Mouse (Mus musculus) embryonic stem cell, embryonic (primary cell): ENCODE measurements around the gene Ttyh3.

ENCODE experiments used
- CTCF ChIA-PET, 4 experiments: fragments of 300-600 bp in 2 of 4; fragments of 350-600 bp in 2 of 4; sonication (Branson Sonifier 250); formaldehyde crosslinking; loops; one replicate each; lab custom pipeline; 2022; ENCODE audit warnings: inconsistent platforms in 2 of 4; lab: Charles Lee
- POLR2A ChIA-PET, 4 experiments: fragments of 300-600 bp in 2 of 4; fragments of 350-600 bp in 2 of 4; sonication (Branson Sonifier 250); formaldehyde crosslinking; loops; one replicate each; lab custom pipeline; 2022; ENCODE audit warnings: antibody characterized with exemption in 4 of 4, inconsistent platforms in 1 of 4; lab: Charles Lee

Gene Ttyh3

GRCm38 (mm10) chr5:140648519-140649100, at the start of gene Ttyh3:
Ttyh3 (minus strand) TSS chr5:140649031.
- POLR2A ChIA-PET: interaction anchor here (0.6 to 2.3 kb wide), 22 partner anchors 9 to 474 kb away, joined by 3 to 14 read pairs (median 4); partner anchors contain the start of genes Brat1 (in 2 of the 4), Eif3b (in 2 of the 4), Chst12 (in 1 of the 4) and Iqce (in 1 of the 4)
- CTCF ChIA-PET: interaction anchor here in 3 of 4 experiments (0.6 to 2.4 kb wide), 10 partner anchors 12 to 152 kb away, joined by 3 to 8 read pairs (median 3); no protein-coding TSS in a partner anchor

- POLR2A ChIA-PET: interaction anchor here in 2 of 4 experiments (0.9 to 1.4 kb wide), 2 partner anchors 9 to 48 kb away, joined by 3 to 5 read pairs; partner anchors contain the start of gene Brat1 (in 1 of the 2)
- CTCF ChIA-PET: interaction anchor here in 1 of 4 experiments (0.6 kb wide), 2 partner anchors 36 to 161 kb away, joined by 3 to 7 read pairs; no protein-coding TSS in a partner anchor
These were observed 47.2 kb upstream of the Ttyh3 start for GRCm38 (mm10) chr5:140695987-140696386.

- POLR2A ChIA-PET: interaction anchor here in 2 of 4 experiments (0.7 to 1.5 kb wide), 5 partner anchors 13 to 40 kb away, joined by 3 to 4 read pairs (median 3); partner anchors contain the start of genes Brat1 (in 1 of the 2) and Ttyh3 (in 1 of the 2)
- CTCF ChIA-PET: interaction anchor here in 2 of 4 experiments (0.7 to 1.3 kb wide), 3 partner anchors 24 to 149 kb away, joined by 3 read pairs; no protein-coding TSS in a partner anchor
These were observed 39.6 kb upstream of the Ttyh3 start for GRCm38 (mm10) chr5:140688434-140688833.

GRCm38 (mm10) chr5:140684343-140685148, 35.7 kb upstream of the Ttyh3 start:
- CTCF ChIA-PET: interaction anchor here in 3 of 4 experiments (0.6 to 1.2 kb wide), 5 partner anchors 9 to 1468 kb away, joined by 3 to 10 read pairs (median 3); partner anchors contain the start of gene Brat1 (in 1 of the 3)
- POLR2A ChIA-PET: interaction anchor here in 2 of 4 experiments (1.0 to 1.2 kb wide), 2 partner anchors 17 kb away, joined by 3 read pairs; partner anchors contain the start of gene Iqce (in 1 of the 2)

- POLR2A ChIA-PET: interaction anchor here in 2 of 4 experiments (0.9 to 1.2 kb wide), 4 partner anchors 12 to 23 kb away, joined by 3 to 8 read pairs (median 4); partner anchors contain the start of gene Brat1 (in 1 of the 2)
- CTCF ChIA-PET: interaction anchor here in 2 of 4 experiments (0.6 to 1.2 kb wide), 5 partner anchors 15 to 380 kb away, joined by 3 to 4 read pairs (median 3); no protein-coding TSS in a partner anchor
These were observed 33.3 kb upstream of the Ttyh3 start for GRCm38 (mm10) chr5:140682113-140682512.

- CTCF ChIA-PET: interaction anchor here in 1 of 4 experiments (1.1 to 1.2 kb wide), 2 partner anchors 10 to 17 kb away, joined by 3 to 7 read pairs; no protein-coding TSS in a partner anchor
- POLR2A ChIA-PET: interaction anchor here in 2 of 4 experiments (0.7 to 1.1 kb wide), 3 partner anchors 10 to 1460 kb away, joined by 3 read pairs; no protein-coding TSS in a partner anchor
These were observed 32.1 kb upstream of the Ttyh3 start for GRCm38 (mm10) chr5:140680950-140681349.

GRCm38 (mm10) chr5:140680051-140680450, 31.2 kb upstream of the Ttyh3 start:
- ChIA-PET CTCF (interaction anchor here in 2 of 4 experiments (0.6 to 1.2 kb wide), 3 partner anchors 10 to 111 kb away, joined by 3 to 7 read pairs (median 3); no protein-coding TSS in a partner anchor), POLR2A (interaction anchor here in 2 of 4 experiments (0.8 to 1.1 kb wide), 3 partner anchors 13 to 1459 kb away, joined by 3 read pairs; no protein-coding TSS in a partner anchor)

- CTCF ChIA-PET: no interaction called here
- POLR2A ChIA-PET: no interaction called here
These were observed 28.3 kb upstream of the Ttyh3 start for GRCm38 (mm10) chr5:140677137-140677536.

- ChIA-PET CTCF (interaction anchor here in 1 of 4 experiments (1.8 kb wide), 1 partner anchor 12 kb away, joined by 5 read pairs; no protein-coding TSS in a partner anchor), POLR2A (no interaction called here)
These were observed 26.8 kb upstream of the Ttyh3 start for GRCm38 (mm10) chr5:140675640-140676039.

- CTCF ChIA-PET: interaction anchor here in 1 of 4 experiments (1.8 kb wide), 1 partner anchor 11 kb away, joined by 5 read pairs; no protein-coding TSS in a partner anchor
- POLR2A ChIA-PET: interaction anchor here in 1 of 4 experiments (1.0 kb wide), 1 partner anchor 13 kb away, joined by 3 read pairs; no protein-coding TSS in a partner anchor
These were observed 26.2 kb upstream of the Ttyh3 start for GRCm38 (mm10) chr5:140675079-140675478.

GRCm38 (mm10) chr5:140674036-140674435, 25.2 kb upstream of the Ttyh3 start:
- ChIA-PET POLR2A (no interaction called here), CTCF (interaction anchor here in 1 of 4 experiments (1.8 kb wide), 1 partner anchor 10 kb away, joined by 5 read pairs; no protein-coding TSS in a partner anchor)

- ChIA-PET CTCF (interaction anchor here in 2 of 4 experiments (0.7 to 1.2 kb wide), 2 partner anchors 77 to 833 kb away, joined by 3 to 8 read pairs; no protein-coding TSS in a partner anchor), POLR2A (interaction anchor here in 1 of 4 experiments (0.8 kb wide), 1 partner anchor 11 kb away, joined by 3 read pairs; no protein-coding TSS in a partner anchor)
These were observed 23.8 kb upstream of the Ttyh3 start for GRCm38 (mm10) chr5:140672603-140673002.

GRCm38 (mm10) chr5:140672115-140672514, 23.3 kb upstream of the Ttyh3 start:
- ChIA-PET POLR2A (interaction anchor here in 1 of 4 experiments (0.8 kb wide), 1 partner anchor 10 kb away, joined by 3 read pairs; no protein-coding TSS in a partner anchor), CTCF (interaction anchor here in 2 of 4 experiments (0.7 to 1.2 kb wide), 2 partner anchors 78 to 832 kb away, joined by 3 to 8 read pairs; no protein-coding TSS in a partner anchor)

GRCm38 (mm10) chr5:140663621-140664180, 14.9 kb upstream of the Ttyh3 start:
- CTCF ChIA-PET: interaction anchor here in 3 of 4 experiments (0.6 to 2.5 kb wide), 18 partner anchors 11 to 288 kb away, joined by 3 to 11 read pairs (median 4); partner anchors contain the start of gene Ttyh3 (in 1 of the 3)
- POLR2A ChIA-PET: interaction anchor here in 2 of 4 experiments (0.5 to 1.8 kb wide), 3 partner anchors 14 to 945 kb away, joined by 3 to 6 read pairs (median 5); partner anchors contain the start of gene Brat1 (in 1 of the 2)

GRCm38 (mm10) chr5:140662741-140663592, 14.1 kb upstream of the Ttyh3 start:
- CTCF ChIA-PET: interaction anchor here (0.6 to 2.5 kb wide), 11 partner anchors 8 to 204 kb away, joined by 3 to 11 read pairs (median 3); no protein-coding TSS in a partner anchor

More at GRCm38 (mm10) chr5:140662741-140663592, 14.1 kb upstream of the Ttyh3 start:
- POLR2A ChIA-PET: interaction anchor here in 3 of 4 experiments (0.6 to 2.3 kb wide), 7 partner anchors 8 to 320 kb away, joined by 3 to 10 read pairs (median 3); partner anchors contain the start of gene Ttyh3 (in 1 of the 3)
